Mouse (Mus musculus) hematopoietic stem cell, adult 5-6 weeks (primary cell): ENCODE measurements around the gene Tmem182. TPM values are rescaled to one million over a fixed set of nuclear protein-coding genes. Genes with fewer than 3 reads are reported as not detected.

ENCODE experiments used
- ATAC-seq, 2 experiments: fragments of 125-278 bp in 1 of 2; replicated peaks in 1 of 2; 2 replicates each; pipeline ENCODE4 v1.8.0; 2016 to 2017; ENCODE audit warnings: inconsistent platforms in 2 of 2, mild to moderate bottlenecking in 2 of 2, moderate number of reproducible peaks in 2 of 2, low read depth in 1 of 2, moderate TSS enrichment in 1 of 2; ENCODE audit not compliant: low FRiP score in 2 of 2, poor library complexity in 2 of 2, severe bottlenecking in 2 of 2, insufficient read depth in 1 of 2, low TSS enrichment in 1 of 2
- total RNA-seq: library from RNA; stranded (forward); fragments of 172-1452, 232-1000 nt; gene quantifications from 2 replicates; pipeline ENCODE4 v1.2.3, GENCODE M21; 2017

Tmem182 gene
- not detected in 2 replicates for total RNA-seq

DNA sequence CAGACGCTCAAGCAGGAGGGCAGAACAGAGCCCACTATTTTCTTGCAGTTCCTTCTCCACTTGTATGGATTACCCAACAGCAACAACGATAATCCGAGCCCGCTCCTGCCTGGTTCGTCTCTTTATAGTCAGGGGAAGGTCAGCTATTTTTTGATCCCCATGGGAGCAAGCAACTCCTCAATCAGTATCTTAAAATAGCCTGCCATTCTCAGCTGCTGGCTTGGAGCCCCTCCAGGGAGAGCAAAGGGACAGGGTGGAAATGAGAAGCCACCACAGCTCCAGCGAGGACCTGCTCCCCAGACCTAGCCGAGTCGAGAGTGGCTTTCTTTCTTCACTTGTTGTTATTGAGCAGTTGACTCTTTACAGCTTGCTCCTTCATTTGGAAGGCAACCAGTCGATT is at the start of gene Tmem182:
TSS of gene Tmem182 (plus strand) at position 251 of the 400 bp plus-strand sequence.
- no peak for ATAC-seq

GRCm38 (mm10) chr1:40759751-40760445 is 45.5 kb upstream of the Tmem182 start:
- no peak for ATAC-seq

- no peak for ATAC-seq
Measured at GRCm38 (mm10) chr1:40764042-40764441, 41.4 kb upstream of the Tmem182 start.

DNA sequence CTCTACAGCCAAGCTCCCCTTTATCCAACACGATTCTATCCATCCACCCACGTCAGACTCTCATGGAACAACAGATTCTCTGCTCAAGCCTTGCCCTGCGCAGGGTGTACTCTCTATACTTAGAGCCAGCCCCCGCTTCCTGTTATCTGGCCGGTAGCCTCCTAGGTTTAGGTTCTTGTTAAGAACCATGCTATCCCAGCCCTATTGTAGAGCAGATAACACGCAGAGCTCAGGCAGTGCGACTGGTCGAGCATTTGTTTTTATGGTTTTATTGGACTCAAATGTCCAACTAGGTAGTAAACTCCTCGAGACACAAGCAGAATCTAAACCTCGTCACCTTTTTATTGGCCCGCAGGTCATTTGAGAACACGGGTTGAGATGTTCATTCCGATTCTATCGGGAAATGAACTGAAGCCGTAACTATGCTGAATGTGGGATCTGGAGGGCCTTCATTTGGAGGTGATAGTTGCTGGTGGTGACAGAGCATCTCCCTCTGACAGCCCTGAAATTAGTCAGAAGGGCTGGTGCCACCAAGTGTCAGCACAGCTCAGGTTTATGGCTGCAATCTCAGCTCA is 40.6 kb upstream of the Tmem182 start:
- ATAC-seq: no peak

DNA sequence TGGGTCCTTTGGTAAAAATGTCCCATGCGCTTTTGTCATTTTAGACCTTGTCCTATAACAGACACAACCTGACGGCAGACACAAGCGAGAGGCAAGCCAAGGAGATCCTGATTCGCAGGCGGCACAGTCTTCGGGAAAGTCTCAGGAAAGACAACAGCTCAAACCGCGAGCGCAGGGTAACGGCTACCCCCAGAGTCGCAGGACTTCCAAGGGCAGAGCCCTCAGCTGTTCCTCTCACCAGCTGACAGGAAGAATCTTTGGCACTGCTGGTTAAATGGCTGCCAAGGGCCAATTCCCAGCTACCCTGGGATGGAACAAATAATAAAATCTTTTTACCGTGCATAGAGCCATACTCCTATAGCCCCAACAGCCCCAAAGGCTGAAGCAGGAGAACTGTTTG is 39.9 kb upstream of the Tmem182 start:
- ATAC-seq: no peak

- no peak for ATAC-seq
Measured at GRCm38 (mm10) chr1:40767588-40767987, 37.8 kb upstream of the Tmem182 start.

DNA sequence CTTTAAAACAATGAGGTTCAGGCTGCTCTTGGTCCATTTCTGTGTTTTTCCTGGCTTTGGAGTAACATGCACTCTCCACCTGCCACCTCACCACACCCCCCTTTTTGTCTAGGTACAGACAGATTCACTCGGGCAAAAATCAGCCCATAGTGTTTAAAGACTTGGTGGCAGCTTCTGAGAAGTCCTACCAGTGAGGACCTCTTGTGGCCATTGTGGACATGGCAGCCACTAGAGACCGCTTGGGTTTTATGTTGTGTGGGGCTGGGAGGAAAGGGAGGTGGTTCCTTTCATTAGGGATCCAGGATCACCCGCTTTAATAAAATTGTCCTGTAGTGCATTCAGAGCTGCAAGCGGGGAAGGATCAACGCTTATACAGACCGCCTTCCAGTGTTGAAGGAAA is 36.8 kb upstream of the Tmem182 start:
- peak; percentile 73 to 87 for ATAC-seq

DNA sequence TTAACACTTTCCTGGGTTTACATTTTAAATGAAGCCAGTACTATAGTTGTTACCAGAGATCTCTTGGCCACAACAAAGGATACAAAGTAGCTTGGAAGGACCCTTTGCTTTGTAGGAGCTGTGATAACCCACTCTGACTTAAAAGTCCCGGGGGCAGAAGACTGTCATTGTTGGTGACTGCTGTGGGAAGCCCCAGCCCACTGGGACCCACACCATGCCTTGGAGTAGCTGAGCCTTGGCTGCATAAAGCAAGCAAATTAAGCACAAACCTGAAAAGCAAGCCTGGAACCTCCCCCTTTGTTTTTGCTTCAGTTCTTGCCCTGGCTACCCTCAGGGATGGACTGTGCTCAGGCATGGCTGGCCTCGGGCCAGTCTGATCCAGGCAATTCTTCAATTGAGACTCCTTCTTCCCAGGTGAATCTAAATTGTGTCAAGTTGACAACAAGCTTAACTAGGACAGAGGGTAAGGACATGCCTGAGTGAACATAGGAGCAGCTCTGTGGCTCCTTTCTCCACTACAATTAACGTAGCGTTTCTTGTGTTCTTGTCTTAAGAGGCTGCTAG is 36.0 kb upstream of the Tmem182 start:
- no peak for ATAC-seq

DNA sequence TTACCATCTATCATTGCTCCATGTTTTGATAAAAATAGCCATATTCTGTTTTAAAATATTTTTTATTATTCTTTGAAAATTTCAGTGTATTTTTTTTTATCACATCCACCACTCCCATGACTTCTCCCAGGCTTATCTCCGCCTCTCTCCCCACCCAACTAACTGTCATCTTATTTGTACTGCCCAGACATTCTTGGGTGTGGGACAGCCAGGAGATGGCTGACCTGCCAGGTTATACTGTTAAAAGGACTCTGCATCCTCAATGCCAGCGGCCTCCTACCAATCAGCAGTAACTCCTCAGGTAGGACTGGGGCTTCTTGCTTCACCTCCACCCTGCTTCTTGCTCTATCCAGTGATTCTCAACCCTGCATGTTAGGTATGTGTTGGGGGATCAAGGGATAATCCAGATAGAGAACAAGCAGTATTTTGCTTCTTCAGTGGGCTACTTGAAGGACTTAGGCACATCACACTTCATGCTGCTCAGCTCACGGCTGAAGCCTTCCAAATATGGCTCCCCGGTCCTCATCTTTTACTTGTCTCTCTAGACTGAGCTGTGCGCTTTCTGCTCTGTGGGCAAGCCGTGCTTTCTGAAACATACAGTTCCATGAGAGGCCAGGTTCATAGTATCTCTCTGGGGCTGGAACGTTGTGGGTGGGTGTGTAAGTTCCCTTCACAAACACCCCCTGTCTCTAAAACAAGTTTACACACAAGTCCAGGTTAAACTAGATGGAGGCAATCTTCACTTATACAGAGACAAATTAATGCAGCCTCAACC is 34.0 kb upstream of the Tmem182 start:
- ATAC-seq: no peak

DNA sequence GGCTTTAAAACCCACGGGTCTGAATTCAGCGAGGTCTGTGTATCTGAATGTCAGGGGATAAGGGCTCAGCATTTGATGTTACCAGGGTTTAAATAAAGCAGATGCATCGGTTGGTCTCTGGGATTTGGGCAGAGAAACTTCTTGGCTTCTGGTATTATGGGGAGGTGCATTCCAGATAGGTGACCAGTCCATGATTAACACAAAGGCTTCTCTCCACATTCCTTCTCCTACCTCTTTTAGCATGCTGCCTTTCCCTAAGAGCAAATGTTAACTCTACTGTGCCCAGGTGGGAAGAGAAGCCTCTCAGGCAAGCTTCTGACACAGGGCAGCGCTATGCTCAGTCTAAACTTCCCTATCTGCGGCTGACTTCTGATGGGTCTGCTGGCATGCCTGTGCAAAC is 32.2 kb upstream of the Tmem182 start:
- ATAC-seq: no peak

GRCm38 (mm10) chr1:40774040-40774439 is 31.4 kb upstream of the Tmem182 start:
- no peak for ATAC-seq

GRCm38 (mm10) chr1:40776102-40776501 is 29.3 kb upstream of the Tmem182 start:
- no peak for ATAC-seq

DNA sequence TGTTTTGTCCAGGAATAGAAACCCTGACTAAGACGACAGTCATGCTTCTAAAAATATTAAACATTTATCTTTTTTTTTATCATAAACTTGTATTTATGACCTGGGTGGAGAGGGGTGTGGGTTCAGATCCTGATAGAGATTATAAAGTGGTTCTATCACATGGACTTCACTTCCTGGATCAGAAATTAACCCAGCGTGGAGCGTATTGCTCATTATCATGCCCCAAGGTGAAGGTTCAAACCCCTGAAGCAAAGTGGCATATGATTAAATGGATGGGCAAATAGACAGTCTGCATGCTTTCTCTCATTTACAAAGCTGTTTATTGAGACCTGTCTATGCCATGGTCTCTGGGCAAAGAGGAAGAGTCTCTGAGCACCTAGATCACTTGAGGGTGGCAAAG is 28.6 kb upstream of the Tmem182 start:
- ATAC-seq: no peak

DNA sequence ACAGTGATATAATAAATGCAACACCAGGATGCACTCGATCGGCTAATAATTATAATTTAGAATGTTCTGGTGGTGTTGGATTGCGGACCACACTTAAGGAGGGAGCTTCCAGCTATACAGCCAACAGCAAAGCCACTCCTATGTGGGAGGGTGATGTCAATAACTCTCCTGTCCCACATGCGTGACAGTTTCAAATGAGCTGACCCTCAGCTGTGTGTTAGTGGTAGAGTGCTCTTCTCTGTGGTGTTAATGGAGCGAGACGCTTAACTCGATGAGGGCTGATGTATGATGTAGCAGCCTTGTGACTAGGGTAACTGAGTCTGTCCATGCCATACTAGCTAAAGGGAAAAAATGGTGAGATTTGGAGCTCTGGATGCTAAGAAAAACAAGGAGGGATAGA is 22.0 kb upstream of the Tmem182 start:
- ATAC-seq: no peak

DNA sequence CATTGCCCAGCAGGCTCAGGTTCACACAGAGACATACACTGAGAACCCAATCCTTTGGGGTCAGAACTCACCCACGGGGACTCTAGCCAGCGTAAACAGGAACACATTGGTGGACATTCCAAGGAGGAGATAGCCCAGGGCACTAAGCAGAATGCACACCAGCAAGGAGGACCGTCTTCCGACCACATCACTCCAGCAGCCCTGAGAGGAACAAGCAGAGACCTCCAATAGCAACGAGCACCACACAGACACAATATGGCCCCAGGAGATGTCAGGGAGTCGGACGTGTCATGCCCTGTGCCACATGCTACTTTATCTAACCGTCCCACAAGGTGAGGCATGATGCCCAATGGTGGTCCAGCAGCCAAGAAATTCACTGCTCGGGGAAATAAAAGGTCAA is 21.1 kb upstream of the Tmem182 start:
- ATAC-seq: no peak

DNA sequence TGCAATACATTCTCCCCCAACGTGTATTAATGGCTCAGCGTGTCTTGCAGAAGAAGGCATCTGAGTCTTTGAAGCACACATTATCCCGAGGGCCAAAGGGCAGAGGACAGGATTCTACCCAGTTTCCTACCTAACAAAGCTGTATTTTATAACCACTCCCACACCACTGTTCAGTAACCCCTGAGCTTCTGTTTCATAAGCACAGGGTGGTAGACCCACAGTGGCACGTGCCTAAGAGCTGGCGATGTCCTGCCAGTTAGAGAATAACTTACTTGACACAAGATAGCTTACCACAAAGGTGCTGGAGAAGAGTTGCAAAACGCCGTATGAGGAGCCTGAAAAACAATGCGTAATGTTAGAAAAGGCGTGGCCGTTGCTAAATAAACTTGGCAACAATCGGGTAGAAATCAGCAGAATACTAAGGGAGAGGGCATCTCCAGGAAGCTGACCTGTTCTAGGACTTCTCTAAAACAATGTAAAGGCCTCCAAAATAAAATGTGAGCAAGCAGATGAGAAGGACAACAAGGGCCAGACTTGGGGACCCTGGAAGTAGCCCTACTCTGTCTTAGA is 19.4 kb upstream of the Tmem182 start:
- no peak for ATAC-seq

GRCm38 (mm10) chr1:40788956-40789355 is 16.4 kb upstream of the Tmem182 start:
- no peak for ATAC-seq
